Mouse (Mus musculus) lung, postnatal 10 days (tissue): ENCODE data around the gene Pcnp.
"Not testable (repeated sequence)": the region's sequence is repeated elsewhere in the genome, so short reads cannot be mapped to it uniquely, and the experiment has no call there.

Experiments used
- DNase-seq: peaks from one replicate; pipeline ENCODE4 v3.0.0; 2021

Pcnp gene

DNA sequence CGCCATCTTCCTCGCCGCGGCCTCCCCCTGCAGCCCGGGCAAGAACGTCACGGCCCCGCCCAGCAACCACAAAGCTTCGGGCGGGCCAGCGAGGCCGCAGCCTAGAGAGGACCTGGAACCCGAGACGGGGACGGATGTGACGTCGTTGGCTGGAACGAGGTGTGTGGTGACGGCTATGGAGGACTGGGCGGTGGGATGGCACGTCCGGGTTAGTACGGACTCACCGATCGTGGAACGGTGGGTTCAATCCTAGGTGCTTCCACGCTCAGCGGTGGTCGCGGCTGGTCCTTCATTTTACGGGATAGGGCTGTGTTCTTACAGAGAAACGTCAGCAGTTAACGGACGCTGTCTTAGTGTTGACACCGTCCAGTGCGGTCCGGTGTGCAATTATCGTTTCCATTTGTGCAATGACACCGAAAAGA, at the start of gene Pcnp:
Gene Pcnp (minus strand): TSS at position 79 of the 422 bp plus-strand sequence.
- DNase-seq: peak; percentile 99

DNA sequence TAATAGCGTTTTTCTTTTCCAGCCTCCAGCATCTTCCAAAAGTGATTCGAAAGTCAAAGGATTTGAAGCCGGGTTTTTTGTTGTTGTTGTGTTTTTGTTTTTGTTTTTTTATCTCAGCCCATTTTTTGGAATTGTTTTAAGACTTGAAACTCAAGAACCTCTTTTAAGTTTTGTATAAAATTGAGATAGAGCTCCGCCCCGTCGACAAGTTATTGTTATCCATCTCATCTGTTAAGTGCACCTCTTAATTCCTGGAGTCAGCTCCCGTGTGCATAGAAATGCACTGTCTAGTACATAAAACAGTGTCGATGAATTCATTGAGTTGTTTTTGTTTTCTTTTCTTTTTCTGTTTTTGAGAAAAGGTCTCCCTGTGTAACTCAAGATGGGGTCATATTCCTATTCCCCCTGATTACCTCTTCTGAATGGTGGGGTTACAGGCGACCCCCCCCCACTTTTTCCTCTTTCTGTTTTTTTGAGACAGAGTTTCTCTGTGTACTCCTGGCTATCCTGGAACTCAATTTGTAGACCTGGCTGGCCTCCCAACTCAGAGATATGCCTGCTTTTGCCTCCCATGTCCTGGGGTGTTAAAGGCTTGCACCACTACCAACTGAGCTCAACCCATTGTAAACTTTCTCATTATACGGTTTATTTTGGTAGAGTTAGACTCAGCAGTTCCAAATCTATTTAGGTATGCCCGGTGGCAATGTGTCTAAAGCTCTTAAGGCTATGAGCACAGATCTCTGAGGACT, 46.8 kb upstream of the Pcnp start:
- peak; percentile 16 for DNase-seq

DNA sequence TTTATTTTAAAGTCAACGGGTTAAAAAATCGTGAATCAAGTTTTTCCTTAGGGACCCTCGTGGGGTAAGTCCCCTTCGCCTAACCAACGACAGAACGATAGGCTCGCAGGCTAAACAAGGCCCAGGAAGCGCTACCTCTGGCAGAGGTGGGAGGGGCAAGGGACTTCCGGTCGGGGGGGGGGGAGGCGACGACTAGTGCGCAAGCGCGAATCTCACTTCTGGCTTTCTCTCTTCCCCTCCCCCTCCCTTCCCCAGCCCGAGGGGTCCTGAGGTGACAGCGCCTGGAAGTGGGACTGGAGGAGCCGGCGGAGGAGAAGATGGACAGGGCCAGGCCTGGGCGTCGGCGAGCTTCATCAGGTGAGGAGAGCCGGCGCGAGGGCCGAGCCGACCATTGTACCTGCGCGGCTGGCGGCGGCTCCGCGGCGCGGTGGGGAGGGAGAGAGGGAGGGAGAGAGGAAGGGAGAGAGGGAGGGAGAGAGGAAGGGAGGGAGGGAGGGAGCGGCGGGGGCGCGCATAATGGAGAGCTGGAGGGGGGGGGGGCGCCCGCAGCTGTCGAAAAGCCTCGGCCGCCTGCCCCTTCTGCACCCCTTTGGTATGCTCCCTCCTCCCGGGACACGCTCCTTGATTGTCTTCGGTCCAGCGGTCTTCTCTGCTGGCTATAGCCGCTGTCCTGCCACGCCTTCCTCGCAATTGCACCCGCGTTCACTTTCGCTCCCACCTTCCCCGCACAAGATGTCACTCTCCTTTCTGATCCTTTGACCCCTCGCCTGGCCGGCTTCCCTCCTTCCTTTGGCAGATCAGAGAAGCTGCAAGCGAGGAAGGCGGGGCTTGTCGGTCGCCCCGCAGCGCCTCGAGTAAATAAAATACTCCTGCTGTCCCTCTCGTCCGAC, 45.9 kb upstream of the Pcnp start:
- DNase-seq: peak; percentile 90

DNA sequence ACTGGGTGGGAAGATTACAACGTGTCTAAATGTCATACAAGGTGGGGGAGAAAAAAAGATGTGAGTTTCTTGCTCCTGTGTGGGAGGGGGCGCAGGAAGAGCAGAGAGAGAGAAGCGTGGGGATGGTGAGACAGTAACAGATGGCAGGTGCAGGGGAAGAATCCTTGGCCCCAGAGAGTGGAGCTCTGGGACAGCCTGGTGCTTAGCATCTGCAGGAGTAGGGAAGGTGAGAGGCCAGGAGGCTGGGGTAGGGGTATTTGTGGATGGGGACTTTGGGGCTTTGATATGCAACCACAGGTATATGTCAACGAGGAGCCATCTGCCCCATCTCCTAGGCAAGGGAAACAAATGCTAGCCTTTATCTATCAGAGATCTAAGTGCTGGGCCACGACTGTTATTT, 45.0 kb upstream of the Pcnp start:
- no peak for DNase-seq

DNA sequence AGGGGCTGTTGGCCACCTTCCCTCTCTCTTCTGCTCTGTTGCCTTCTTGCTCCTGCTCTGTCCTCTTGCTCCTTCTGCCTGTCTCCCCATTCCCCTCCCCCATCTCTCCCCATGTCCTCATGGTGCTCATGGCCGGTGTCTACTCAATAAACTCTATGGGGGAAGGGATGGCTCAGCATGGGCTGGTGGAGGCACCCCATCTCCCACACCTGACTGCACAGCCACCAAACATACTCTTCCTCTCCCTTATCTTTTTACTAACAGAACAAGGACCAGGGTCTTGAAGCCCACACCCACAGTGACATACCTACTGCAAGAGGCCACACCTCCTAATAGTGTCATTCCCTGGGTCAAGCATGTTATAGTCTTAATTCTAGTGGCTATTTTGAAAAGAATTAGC, 44.6 kb upstream of the Pcnp start:
- DNase-seq: no peak

DNA sequence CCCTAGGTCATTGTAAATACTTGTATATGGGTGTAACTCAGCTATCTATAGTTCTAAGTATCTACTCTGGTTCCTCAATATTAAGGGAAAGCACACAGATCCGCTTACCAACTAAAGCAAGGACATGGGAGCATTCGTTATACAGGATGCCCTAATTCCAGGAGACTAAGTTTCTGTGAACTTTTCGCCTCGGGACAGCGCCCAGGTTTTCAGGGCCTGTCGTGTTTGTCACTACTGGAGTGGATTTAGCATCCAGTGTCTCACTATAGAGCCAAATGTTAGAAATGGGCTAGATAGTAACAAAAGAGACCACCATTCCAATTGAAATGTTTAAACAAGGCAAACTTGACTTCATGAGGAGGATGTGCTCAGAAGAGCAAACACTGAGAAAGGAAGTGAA, 43.6 kb upstream of the Pcnp start:
- not testable (repeated sequence) for DNase-seq

DNA sequence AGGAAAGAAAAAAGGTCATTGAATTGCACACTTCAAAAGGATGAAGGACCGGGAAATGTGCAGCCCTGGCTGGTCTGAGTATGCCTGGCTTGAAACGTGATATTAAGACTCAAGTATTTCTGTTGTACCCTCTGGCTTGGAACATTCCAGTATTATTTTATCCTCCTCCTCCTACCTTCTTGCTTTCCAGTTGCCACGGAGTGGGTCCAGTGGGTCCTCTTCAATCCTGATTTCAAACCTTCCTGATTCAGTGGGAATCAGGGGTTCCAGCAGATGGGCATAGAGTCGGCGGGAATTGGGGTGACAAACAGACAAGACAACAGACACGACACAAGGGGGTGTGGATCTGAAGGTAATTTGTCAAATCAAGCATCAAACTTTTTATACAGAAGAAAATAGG, 43.0 kb upstream of the Pcnp start:
- DNase-seq: no peak

DNA sequence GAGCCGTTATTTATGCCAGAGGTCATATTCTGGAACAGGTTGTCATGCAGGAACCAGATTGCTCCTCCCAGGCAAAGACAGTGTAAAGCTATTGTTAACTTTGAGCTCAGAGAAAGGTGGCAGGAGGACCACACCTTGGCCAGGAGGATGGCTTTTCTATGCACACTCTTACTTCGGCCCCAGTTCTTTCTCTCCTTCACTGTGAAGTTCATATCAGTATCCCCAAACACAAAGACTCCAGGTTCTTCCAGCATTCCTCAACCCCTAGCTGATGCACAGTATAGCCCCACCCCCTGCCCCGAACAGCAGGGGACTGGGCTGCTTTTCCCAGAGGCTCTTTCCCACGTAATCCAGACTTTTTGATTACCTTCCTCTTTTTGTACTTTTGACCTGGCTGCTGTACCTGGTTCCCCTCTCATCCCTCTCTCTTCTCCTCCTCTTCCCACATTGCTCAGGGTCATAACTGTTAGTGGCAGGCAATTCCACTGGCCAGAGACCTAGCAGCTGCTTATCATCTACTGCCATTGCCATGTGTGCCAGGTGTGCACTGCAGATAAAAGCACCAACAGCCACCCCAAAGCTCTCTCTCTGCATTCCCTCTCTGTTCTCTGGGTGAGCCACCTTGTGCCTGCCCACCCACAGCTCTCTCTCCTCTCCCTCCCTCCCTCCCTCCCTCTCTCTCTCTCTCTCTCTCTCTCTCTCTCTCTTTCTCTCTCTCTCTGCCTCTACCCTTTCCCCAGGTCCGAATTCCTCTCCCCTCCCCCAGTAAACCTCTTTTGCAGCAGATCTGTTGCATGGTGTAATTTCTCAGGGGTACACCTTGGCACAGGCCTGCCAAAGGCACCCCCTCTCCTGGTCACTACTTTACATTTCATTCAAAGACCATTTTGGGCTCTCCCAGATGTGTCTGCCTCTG, 42.0 kb upstream of the Pcnp start:
- DNase-seq: no peak

DNA sequence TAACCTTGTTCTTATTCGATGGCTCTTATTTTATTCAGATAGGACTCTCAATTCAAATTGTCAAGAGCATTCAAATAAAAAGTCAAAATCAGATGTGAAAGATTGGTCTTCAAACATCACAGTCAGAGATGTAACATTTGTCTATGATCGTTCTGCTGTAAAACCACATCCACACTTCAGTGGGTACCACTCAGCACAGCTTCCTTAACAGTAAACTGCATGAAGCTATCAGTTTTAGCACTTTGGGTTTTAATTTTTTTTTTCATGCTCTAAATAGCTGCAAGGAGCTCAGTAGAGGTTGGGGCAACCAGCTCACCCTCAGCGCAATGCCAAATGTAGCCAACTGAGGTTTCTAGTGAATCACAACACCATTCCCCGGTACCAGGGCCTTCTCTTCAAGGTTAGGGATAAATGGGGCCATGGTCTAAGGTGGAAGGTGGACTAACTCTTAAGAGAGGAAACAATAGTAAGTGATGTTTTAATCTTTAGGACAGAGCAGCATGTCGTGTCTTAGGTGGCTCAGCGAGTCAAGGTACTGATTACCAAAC, 39.1 kb upstream of the Pcnp start:
- DNase-seq: no peak

DNA sequence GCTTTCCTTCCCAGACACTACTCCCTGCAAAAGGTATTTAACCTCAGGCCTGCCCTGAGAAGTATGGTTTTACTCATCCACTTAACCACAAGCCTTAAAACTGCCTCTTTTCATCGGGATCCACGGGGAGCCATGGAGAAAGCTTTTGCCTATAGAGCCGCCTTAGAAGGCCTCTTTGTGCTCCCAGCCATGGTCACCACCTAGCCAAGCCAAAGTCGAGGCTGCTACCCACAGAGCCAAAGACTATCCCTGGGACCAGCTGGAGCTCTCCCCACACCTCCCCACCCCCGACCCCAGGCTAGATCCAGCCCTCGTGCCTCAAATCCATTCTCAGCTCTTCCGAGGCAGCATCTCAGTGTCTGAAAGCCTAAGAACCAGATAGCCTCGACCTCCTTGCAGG, 36.6 kb upstream of the Pcnp start:
- DNase-seq: no peak

DNA sequence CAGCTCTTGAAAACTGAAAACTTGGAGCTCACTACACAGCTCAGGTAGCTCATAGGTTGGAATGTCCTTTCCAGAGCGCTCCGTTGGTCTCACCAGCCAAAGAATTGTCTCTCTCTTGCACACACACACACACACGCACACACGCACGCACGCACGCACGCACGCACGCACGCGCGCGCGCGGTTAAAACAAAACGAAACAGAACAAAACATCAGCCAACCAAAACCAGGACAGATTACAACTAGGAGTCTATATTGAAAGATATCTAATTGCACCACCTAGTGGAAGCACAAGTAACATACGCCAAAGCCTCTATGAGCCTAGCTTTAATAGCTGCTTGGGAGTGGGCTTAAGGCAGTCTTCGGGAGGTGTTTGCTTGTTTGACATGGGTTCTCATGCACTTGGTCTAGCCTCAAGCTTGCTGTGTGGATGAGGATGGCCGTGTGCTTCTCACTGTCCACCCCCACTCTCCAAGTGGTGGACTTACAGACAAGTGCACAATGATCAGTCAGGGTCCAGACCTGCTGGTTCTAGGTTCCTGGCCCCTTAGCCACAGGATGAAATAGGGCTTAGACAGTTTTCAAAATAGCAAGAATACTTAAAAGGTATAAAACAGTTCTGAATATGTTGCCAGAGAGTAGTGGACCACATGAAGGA, 34.9 kb upstream of the Pcnp start:
- peak; percentile 75 for DNase-seq

DNA sequence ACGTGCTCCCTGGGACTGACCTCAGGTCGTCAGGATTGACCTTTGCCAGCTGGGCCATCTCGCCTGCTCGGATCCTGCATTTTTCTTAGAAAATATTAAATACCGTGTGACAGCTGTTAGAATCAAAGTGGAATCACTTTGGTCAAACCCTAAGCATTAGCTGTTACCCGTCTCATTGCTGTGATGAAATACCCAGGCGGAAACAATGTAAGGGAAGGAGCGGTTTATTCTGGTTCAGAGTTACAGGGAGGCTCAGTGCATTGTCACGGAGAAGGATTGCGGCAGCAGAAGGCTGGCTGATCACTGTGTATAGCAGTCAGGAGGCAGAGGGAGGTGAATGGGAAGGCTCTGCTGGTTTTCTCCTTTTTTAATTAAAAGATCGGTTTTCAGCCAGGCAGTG, 33.4 kb upstream of the Pcnp start:
- DNase-seq: no peak

DNA sequence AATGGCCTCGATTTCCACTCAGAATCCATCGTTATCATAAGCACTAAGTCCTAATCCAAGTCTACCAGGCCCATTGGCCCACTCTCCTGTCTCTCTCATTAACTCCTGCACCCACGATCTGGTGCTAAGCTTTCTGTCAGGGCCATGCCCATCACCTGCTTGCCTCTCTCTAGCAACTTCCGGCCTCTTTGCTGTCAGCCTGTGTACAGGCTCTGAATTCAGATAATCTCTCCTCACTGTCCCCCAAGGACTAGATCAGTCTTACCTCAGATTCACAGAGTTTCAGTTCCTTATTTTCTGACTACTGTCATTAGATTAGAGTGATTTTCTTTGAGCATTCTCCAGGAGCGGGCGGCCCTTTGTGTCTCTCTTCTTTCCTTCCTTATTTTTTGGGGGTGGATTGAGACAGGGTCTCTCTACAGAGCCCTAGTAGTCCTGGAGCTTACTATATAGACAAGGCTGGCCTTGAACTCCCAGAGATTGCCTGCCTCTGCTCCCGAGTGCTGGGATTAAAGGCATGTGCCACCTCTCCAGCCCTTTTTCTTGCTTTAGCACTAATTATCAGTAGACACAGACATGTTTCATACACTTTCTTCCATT, 32.6 kb upstream of the Pcnp start:
- no peak for DNase-seq

DNA sequence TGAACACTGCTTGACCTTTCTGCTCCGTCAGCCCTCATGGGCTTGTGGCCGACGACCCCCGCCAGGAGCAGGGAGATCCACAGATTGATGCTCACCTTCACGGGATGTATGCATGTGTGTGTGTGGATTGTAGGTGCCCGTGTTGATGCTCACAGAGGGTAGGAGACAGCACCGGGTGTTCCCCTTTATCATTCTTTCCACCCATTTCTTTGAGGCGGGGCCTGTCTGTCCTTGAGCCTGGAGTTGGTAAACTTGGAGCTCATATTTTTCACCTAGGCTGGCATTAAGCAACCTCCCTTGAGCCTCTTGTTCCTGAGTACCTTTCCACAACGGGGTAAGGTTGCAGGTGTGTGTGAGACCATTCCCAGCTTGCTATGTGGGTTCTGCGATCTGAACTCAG, 28.6 kb upstream of the Pcnp start:
- DNase-seq: no peak

DNA sequence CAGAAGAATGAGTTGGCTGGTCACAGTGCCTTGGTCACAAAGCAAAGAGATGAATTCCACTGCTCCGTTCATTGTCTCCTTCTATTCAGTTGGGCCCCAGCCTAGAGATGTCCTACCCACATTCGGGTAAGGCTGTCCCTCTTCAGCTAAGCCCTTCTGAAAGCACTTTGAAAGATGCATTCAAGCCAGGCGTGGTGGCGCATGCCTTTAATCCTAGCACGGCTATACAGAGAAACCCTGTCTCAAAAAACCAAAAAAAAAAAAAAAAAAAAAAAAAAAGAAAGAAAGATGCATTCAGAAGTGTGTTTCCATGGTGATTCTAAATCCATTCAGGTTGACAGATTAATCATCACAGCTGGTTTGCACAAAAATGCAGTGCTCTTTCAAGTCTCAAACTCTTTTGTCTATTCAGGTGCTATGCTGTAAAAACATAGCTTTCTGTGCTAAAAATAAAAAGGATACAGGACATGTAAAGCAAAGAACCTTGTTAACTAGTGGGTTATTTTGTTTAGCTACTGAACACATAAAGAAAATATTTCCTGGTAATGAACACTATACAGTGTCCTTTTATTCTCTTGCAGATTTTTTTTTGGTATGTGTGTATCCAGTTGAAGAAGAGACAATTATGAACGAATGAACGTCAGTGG, 27.5 kb upstream of the Pcnp start:
- no peak for DNase-seq

DNA sequence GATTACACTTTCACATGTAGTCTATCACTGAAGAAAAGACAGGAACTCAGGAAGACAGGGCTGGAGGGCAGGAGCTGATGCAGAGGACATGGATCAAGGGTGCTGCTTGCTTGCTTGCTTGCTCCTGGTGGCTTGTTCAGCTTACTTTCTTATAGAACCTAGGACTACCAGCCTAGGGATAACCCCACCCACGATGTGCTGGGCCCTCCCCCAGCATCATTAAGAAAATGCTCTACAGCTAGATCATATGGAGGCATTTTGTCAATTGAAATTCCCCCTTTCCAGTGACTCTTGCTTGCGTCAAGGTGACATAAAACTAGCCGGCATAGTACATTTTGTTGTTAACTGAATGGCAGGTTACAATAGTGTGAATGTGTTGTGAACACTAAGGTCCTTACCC, 26.4 kb upstream of the Pcnp start:
- DNase-seq: no peak

DNA sequence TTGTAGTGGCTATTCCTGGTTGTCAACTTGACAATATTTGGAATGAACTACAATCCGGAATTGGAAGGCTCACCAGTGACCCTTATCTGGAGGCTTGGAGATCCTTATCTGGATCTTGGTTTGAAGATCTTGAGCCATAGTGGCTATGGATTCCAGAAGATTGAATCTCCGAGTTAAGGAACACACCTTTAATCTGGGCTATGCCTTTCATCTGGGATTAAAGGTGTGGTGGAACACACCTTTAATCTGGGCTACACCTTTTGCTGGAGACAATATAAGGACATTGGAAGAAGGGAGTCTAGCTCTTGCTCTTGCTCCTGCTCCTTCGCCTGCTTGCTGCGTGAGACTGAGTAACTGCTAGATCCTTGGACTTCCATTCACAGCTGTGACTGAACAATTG, 18.5 kb upstream of the Pcnp start, which contains the start of gene Senp7:
Gene Senp7 (plus strand): TSS at position 301 of the 400 bp plus-strand sequence.
- DNase-seq: not testable (repeated sequence)

DNA sequence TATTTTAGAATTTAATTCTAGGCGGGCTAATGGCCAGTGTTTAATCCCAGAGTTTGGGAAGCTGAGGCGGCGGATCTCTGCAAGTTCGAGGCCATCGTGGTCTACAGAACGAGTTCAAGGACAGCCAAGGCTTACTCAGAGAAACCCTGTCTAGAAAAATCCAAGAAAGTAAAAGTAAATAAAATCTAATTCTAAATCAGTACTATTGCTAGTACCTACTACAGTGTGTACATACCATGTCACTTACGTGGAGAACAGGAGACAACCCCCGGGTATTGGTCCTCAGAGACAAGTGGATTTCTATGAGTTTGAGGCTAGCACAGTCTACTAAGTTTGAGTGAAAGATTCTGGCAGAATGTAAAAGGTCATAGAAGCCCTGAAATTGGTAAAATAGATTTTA, 8.6 kb upstream of the Pcnp start:
- no peak for DNase-seq

DNA sequence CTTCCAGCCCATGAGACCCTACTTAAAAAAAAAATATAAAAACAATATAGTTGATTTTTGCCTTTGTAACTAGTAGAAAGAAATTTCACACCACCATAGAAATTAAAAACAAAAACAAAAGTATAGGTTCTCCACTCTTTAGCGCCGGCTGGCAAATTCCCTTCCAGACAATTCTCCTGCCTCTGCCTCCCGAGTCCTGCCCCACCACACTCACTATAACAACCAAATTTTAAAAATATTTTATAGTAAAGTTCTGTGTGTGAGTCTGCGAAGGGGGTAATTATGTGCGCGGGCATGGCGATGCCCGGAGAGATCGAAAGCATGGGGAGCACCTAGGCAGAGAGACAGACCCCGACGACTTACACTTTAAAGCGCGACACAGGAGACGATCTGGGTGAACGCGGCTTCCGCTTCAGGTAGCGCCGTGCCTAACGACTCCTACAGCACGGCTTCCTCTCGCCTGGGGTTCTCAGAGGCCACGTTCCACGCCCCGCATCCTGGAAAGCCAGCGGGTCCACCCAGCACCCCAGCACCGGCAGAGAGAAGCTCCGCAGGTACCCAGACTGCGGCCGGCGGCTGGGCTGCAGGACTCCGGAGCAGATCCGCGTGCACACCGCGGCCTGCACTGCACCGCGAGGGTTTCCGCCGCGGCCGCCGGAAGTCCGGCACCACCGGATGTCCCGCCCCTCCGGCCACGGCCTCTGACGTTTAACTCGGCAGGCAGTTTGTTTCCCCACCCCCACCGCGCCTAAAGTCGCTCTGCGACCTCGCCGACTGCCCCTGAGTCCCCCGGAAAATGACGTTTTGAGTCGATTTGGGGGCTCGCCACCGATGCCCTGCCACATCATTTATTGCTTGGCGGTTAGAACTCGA, 7.8 kb upstream of the Pcnp start, which contains the start of gene Trmt10c:
Gene Trmt10c (minus strand): TSS at position 682 of the 873 bp plus-strand sequence.
- peak; percentile 96 for DNase-seq

DNA sequence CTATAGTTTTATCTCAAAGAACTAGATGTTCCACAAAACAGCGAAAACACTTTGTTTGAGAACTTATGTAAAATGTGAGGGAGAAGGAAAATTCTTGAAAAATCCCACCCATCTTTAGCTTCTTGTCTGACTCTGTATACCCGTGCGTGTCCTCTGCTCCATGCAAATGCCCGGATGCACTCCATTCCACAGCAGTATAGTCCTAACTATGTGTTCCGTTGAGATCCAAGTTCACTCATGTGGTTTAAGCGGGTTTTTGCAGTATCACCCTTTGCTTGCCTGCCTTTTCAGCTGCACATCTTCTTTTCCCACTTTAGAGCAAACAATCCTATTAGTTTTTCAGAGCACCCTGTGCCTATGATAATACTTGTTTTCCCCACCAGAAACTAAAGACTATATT, 7.0 kb upstream of the Pcnp start:
- no peak for DNase-seq
